Mouse (Mus musculus): ENCODE results near the gene Ripor2.

DNA sequence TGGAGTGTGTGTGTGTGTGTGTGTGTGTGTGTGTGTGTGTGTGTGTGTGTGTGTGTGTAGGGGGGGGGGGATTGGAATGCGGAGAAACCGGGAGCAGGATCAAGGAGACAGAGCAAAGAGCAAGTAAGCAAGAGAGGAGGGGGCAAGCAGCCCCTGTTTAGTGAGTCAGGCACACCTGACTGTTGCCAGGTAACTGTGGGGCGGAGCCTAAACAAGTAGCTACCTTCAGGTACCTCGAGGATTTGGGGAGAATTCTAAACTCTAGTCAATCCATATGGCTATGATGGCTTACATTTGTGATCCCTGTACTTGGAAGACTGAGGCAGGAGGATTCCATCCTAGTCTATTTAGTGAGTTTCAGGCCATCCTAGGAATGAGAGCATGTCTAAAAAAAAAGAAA is 22.1 kb downstream of the Ripor2 start:
- TF ChIP-seq POLR2A (IDR thresholded peaks at IDR 0.05; ENCODE audit: insufficient read depth, low read length) (no peak), CTCF (IDR thresholded peaks at IDR 0.05; ENCODE audit: low read depth, low read length) (no peak)

All from ES-Bruce4 (cell line).